Mouse (Mus musculus) cerebellum, adult 2 months (tissue): ENCODE results near the gene Ccdc32.

Experiments
- CTCF ChIP-seq: fragments of 200-500 bp; IDR thresholded peaks from 2 replicates; pipeline ENCODE4 v1.5.1; 2011; ENCODE audit warnings: low read depth, mild to moderate bottlenecking, control low read depth, low read length, moderate library complexity, borderline replicate concordance; ENCODE audit not compliant: insufficient read depth
- POLR2A ChIP-seq: fragments of 200-500 bp; IDR thresholded peaks from 2 replicates; pipeline ENCODE4 v1.6.1; 2011; ENCODE audit warnings: low read length, control low read depth, borderline replicate concordance; ENCODE audit not compliant: insufficient read depth

DNA sequence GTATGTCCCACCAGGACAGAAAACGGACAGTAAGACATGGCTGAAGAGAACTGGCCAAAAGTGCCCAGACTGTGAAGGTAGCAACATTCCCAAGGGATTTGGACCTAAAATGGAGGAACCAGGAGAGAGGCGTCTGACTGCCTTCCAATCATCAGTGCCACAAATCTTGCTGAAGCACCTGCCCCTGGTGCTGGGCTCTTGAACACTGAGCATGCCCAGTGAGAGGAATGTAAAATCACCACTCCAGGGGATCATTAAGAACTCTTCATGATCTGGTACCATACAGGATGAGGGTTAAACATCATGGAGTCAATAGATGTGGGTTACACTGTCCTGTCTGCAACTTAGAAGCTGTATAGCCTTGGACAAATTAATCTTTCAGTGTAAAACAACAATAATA lies 16.0 kb upstream of the Ccdc32 start:
- TF ChIP-seq CTCF (no peak), POLR2A (no peak)
